Mouse (Mus musculus) MEL (cell line): ENCODE measurements around the gene Cyp27a1.

ENCODE experiments used
- CTCF ChIP-seq, 3 experiments: IDR thresholded peaks in 2 of 3; conservative IDR thresholded peaks in 1 of 3; 2 replicates each; pipeline ENCODE4 v1.5.1; 2011 to 2012; ENCODE audit warnings: low read length in 3 of 3, low read depth in 2 of 3, mild to moderate bottlenecking in 2 of 3, improper control_type of control experiment in 1 of 3, inconsistent platforms in 1 of 3, mixed read lengths in 1 of 3, moderate library complexity in 1 of 3; ENCODE audit not compliant: control insufficient read depth in 1 of 3, insufficient read depth in 1 of 3, poor library complexity in 1 of 3, severe bottlenecking in 1 of 3
- ETS1 ChIP-seq: IDR thresholded peaks from 2 replicates; pipeline ENCODE4 v1.6.1; 2012; ENCODE audit warnings: low read depth, mild to moderate bottlenecking, inconsistent platforms, low read length, improper control_type of control experiment, moderate library complexity
- POLR2A ChIP-seq, 2 experiments: IDR thresholded peaks; 2 replicates each; pipeline ENCODE4 v1.6.1; 2011 to 2012; ENCODE audit warnings: low read length in 2 of 2, mild to moderate bottlenecking in 2 of 2, control low read depth in 1 of 2, improper control_type of control experiment in 1 of 2, low read depth in 1 of 2, moderate library complexity in 1 of 2; ENCODE audit not compliant: control insufficient read depth in 1 of 2, insufficient read depth in 1 of 2, poor library complexity in 1 of 2
- POLR2AphosphoS2 ChIP-seq: IDR thresholded peaks from 2 replicates; pipeline ENCODE4 v1.6.1; 2011; ENCODE audit warnings: low read length, improper control_type of control experiment
- RCOR1 ChIP-seq: IDR thresholded peaks from 2 replicates; pipeline ENCODE4 v1.6.1; 2012; ENCODE audit warnings: low read depth, mild to moderate bottlenecking, inconsistent platforms, low read length, improper control_type of control experiment
- TCF12 ChIP-seq: IDR thresholded peaks from 2 replicates; pipeline ENCODE4 v1.6.1; 2014; ENCODE audit warnings: low read depth, mild to moderate bottlenecking, inconsistent platforms, low read length, improper control_type of control experiment, moderate library complexity
- USF1 ChIP-seq: IDR thresholded peaks from 2 replicates; pipeline ENCODE4 v1.6.1; 2014; ENCODE audit warnings: low read depth, mild to moderate bottlenecking, inconsistent platforms, low read length, improper control_type of control experiment, moderate library complexity

DNA sequence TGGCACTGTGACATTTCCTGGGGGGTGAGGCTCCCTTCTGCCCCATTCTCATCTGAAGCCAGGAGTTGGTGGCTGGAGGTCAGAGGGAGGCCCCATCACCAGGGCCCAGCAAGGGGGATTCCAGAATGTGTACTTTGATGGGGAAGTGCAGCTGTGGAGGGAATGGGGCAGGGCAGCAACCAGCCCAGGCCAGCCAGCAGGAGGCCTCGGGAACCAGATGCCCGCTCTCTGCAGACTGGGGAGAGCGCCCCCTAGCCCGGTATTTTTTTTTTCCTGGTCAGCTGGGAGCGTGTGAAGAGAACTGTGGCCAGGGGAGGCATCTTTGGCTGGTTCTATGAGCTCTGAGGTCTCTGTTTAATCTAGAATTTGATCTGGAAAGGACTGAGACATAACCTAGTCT, 62.4 kb downstream of the Cyp27a1 start:
- TF ChIP-seq ETS1, result no peak
- no peak for TF ChIP-seq RCOR1
- TF ChIP-seq POLR2AphosphoS2, result no peak
- TF ChIP-seq POLR2A (IDR thresholded peaks at IDR 0.05; ENCODE audit: control insufficient read depth in 1 of 2, insufficient read depth in 1 of 2, low read depth in 1 of 2, low read length in 2 of 2, poor library complexity in 1 of 2), result no peak
- TF ChIP-seq USF1, result no peak
- TF ChIP-seq CTCF (IDR thresholded peaks at IDR 0.05 in 2 of 3, conservative IDR thresholded peaks at IDR 0.05 in 1 of 3; ENCODE audit: control insufficient read depth in 1 of 3, insufficient read depth in 1 of 3, low read depth in 2 of 3, low read length in 3 of 3, poor library complexity in 1 of 3, severe bottlenecking in 1 of 3), result peak in 2 of 3 experiments; percentile 42 to 57; a peak in 5 of 6 replicates
- no peak for TF ChIP-seq TCF12
